Mouse (Mus musculus): ENCODE measurements around the gene Nsl1. TPM values are rescaled to one million over a fixed set of nuclear protein-coding genes. Genes with fewer than 3 reads are reported as not detected.
"Not testable (repeated sequence)": the region's sequence is repeated elsewhere in the genome, so short reads cannot be mapped to it uniquely, and the experiment has no call there.

Nsl1 gene
- total RNA-seq (2017), result 8.1 and 16.5 TPM in 2 replicates

- ATAC-seq (replicated peaks in 1 of 2; ENCODE audit: insufficient read depth in 1 of 2, low FRiP score in 2 of 2, low TSS enrichment in 1 of 2, low read depth in 1 of 2, poor library complexity in 2 of 2, severe bottlenecking in 2 of 2), result peak; percentile 97 to 98
Measured at GRCm38 (mm10) chr1:191062781-191063485, at the start of gene Nsl1, which contains the start of gene Tatdn3. Gene Nsl1 (plus strand): TSS chr1:191063012. Gene Tatdn3 (minus strand): TSS chr1:191062932.

DNA sequence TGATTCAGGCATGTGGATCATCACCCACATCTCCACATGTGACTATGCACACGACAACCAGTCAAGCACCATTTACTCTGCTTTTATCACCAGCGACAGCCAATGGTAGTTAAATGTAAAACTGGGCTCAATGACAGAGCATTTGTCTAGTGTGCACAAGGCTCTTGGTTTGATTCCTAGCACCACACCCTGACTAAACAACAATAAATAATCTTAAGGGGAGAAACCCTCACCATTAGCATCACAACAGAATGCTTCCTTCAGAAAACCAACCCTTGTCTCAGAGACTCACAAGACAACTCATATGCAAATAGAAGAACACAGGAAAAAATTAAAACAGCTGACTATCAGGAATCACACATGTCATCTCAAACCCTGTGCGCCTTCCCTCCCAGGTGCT is 48.5 kb upstream of the Nsl1 start:
- ATAC-seq (replicated peaks in 1 of 2; ENCODE audit: insufficient read depth in 1 of 2, low FRiP score in 2 of 2, low TSS enrichment in 1 of 2, low read depth in 1 of 2, poor library complexity in 2 of 2, severe bottlenecking in 2 of 2), result no peak

- ATAC-seq (replicated peaks in 1 of 2; ENCODE audit: insufficient read depth in 1 of 2, low FRiP score in 2 of 2, low TSS enrichment in 1 of 2, low read depth in 1 of 2, poor library complexity in 2 of 2, severe bottlenecking in 2 of 2), result no peak
Measured at GRCm38 (mm10) chr1:191019803-191020202, 43.0 kb upstream of the Nsl1 start.

DNA sequence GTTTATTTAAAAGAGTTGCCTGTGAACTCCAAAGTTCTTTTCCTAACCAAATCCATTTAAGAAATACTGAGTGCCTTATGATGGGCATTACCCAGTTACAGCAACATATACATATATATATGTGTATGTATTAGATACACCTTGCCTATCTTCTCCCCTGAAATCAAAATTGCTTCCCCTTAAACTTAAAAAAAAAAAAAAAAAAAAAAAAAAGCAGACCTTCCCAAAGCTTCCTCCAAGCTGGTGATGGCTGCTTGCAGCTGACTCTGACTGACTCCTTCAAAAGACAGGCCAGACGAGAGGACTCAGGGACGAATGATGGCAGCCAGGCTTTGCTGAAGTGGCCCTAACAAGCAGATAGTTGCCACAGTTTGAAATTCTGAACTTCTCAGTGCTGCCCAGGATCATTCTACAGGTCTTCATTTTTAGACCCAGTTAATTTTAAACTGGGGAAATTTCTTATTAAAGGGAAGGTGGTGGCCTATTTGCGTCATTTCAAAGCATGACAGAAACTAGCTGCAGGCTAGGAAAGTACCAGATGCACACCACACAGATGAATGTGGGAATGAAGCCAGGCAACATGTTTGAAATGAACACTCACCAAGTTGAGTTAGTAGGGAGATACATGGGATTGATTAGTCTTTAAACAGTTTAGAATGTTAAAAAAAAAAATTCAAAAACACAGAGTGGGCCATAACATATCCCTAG is 42.4 kb upstream of the Nsl1 start:
- no peak for ATAC-seq (replicated peaks in 1 of 2; ENCODE audit: insufficient read depth in 1 of 2, low FRiP score in 2 of 2, low TSS enrichment in 1 of 2, low read depth in 1 of 2, poor library complexity in 2 of 2, severe bottlenecking in 2 of 2)

GRCm38 (mm10) chr1:191021016-191021415 is 41.8 kb upstream of the Nsl1 start:
- no peak for ATAC-seq (replicated peaks in 1 of 2; ENCODE audit: insufficient read depth in 1 of 2, low FRiP score in 2 of 2, low TSS enrichment in 1 of 2, low read depth in 1 of 2, poor library complexity in 2 of 2, severe bottlenecking in 2 of 2)

- ATAC-seq (replicated peaks in 1 of 2; ENCODE audit: insufficient read depth in 1 of 2, low FRiP score in 2 of 2, low TSS enrichment in 1 of 2, low read depth in 1 of 2, poor library complexity in 2 of 2, severe bottlenecking in 2 of 2), result no peak; a peak in 1 of 4 replicates
Measured at GRCm38 (mm10) chr1:191023140-191023539, 39.7 kb upstream of the Nsl1 start.

GRCm38 (mm10) chr1:191023806-191024205 is 39.0 kb upstream of the Nsl1 start:
- ATAC-seq (replicated peaks in 1 of 2; ENCODE audit: insufficient read depth in 1 of 2, low FRiP score in 2 of 2, low TSS enrichment in 1 of 2, low read depth in 1 of 2, poor library complexity in 2 of 2, severe bottlenecking in 2 of 2), result not testable (repeated sequence)

DNA sequence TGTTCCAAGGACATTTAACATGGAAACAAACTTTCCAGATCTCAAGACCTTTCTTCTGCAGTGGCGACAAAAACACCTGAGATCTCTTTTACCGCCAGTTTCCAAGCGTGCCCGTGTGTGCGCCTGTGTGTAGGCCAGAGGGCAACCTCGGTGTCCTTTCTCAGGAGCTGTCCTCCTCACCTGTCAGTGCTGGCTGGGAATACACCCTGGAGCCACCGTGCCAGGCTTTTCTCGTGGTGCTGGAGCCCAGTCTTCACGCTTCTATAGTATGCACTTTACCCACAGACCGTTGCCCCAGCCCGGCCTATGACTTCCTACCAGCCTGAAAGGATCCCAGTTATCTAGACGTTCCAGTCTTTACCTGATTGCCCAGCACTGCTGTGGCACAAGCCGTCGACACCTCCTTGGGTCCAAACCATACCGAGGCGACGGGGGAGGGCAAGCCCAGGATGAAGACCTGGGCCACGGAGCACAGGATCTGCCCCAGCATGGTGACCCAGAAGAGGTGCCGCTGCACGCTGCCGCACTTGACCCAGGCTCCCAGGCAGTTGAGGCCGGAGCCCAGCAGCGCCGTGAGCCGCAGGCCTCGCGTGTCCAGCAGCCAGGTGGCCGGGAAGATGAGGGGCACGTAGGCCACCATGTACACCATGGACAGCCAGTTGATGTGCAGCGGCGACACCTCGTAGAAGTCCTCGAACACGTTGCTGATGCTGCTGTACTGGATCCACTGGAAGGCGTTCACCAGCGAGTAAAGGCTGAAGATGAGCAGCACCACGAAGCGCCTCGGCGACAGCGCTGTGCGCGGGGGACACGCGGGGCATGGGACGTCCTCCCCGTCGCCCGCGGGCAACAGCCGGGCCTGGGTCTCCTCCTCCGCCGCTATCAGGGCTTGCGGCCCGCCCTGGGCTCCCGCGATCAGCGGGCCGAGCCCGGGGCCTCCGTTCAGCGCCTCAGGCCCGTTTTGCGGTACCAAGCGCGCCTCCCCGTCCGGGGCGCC is 37.5 kb upstream of the Nsl1 start:
- no peak; a peak in 1 of 4 replicates for ATAC-seq (replicated peaks in 1 of 2; ENCODE audit: insufficient read depth in 1 of 2, low FRiP score in 2 of 2, low TSS enrichment in 1 of 2, low read depth in 1 of 2, poor library complexity in 2 of 2, severe bottlenecking in 2 of 2)

DNA sequence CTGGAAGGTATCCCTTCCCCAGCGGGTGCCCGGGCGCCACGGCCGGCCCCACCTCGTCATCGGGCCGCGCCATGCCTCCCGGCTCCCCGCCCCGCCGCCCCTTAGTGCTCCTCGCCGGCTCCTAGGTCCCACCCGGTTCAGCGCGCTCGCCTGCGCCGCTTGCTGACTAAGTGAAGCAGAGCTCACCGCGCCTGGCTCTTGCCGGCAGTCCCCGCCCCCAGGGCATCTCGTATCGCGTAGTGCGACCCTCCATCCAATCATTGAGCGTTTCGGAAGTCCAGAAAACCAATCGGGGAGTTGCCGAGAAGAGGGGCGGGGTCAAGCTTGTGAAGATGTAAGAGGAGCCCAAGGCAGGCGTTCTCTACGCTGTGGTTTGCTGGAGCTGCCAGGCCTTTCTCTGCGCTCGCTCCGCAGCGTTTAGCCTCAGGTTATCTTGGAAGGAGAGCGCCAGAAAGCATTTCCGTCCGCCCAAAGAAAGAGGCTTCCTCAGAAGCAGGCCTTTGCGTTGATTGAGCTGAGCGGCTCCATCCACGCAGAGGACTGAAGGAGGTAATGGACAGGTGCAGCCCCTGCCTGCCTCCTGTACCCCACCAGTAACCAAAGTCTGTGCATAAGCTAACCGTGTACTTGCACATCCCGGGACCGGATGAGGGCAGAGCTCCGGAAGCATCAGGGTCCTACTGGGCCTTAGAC is 36.6 kb upstream of the Nsl1 start, which contains the start of gene Flvcr1:
Flvcr1 (minus strand) TSS at position 138 of the 693 bp plus-strand sequence.
- peak; percentile 97 to 99 for ATAC-seq (replicated peaks in 1 of 2; ENCODE audit: insufficient read depth in 1 of 2, low FRiP score in 2 of 2, low TSS enrichment in 1 of 2, low read depth in 1 of 2, poor library complexity in 2 of 2, severe bottlenecking in 2 of 2)

- ATAC-seq (replicated peaks in 1 of 2; ENCODE audit: insufficient read depth in 1 of 2, low FRiP score in 2 of 2, low TSS enrichment in 1 of 2, low read depth in 1 of 2, poor library complexity in 2 of 2, severe bottlenecking in 2 of 2), result no peak
Measured at GRCm38 (mm10) chr1:191030182-191030581, 32.6 kb upstream of the Nsl1 start.

DNA sequence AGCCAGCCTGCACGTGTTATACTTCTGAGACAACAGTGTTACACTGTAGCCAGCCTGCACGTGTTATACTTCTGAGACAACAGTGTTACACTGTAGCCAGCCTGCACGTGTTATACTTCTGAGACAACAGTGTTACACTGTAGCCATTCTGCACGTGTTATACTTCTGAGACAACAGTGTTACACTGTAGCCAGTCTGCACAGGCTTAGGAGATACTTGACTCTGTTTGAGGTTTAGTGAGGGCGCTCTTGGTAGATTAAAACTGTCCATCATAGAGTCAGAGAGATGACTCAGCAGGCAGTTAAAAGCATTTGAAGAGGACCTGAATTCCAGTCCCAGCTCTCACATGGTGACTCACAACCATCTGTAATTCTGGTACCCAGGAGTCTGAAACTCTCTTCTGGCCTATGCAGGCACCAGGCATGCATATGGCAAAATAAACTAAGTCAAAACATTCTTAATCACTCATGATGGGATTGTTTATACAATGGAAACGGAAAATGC is 31.8 kb upstream of the Nsl1 start:
- not testable (repeated sequence) for ATAC-seq (replicated peaks in 1 of 2; ENCODE audit: insufficient read depth in 1 of 2, low FRiP score in 2 of 2, low TSS enrichment in 1 of 2, low read depth in 1 of 2, poor library complexity in 2 of 2, severe bottlenecking in 2 of 2)

DNA sequence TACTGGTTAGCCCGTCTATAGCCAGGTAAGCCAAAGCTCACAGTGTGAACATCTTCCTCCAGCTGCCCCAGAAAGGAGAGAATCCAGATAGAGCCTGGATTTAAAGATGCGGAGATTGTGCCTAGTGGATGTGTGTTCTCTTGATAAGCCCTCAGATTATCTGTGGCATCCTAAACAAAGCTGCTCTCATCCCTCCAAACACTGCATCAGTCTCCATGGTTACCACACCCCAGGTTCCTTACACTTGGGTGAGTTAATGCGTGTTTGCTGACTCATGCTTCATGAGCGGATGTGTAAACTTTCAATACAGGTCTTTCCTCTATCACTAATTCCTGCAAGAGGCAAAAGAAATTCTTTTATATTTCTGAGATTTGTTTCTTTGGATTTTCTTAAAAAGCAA is 27.2 kb upstream of the Nsl1 start:
- no peak for ATAC-seq (replicated peaks in 1 of 2; ENCODE audit: insufficient read depth in 1 of 2, low FRiP score in 2 of 2, low TSS enrichment in 1 of 2, low read depth in 1 of 2, poor library complexity in 2 of 2, severe bottlenecking in 2 of 2)

GRCm38 (mm10) chr1:191036554-191037334 is 26.1 kb upstream of the Nsl1 start, which contains the start of gene Spata45:
Gene Spata45 (plus strand): TSS chr1:191036639.
- no peak for ATAC-seq (replicated peaks in 1 of 2; ENCODE audit: insufficient read depth in 1 of 2, low FRiP score in 2 of 2, low TSS enrichment in 1 of 2, low read depth in 1 of 2, poor library complexity in 2 of 2, severe bottlenecking in 2 of 2)

DNA sequence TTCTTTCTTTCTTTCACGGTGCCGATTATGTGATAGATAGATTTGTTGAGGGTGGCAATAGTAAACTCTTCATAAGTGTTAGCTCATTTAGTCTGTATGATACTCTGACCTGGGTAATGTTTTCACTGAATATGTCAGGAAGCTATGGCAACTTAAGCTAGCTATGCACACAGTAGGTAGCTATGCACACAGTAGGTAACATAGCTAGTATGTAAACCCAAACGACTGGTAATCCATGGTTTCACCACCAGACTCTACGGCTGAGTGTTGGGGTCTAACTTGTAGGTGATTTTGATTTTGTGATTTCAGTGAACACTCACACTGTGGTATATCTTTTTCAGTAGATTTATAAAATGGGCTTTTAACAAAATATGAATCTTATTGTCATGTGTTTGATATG is 24.8 kb upstream of the Nsl1 start:
- no peak for ATAC-seq (replicated peaks in 1 of 2; ENCODE audit: insufficient read depth in 1 of 2, low FRiP score in 2 of 2, low TSS enrichment in 1 of 2, low read depth in 1 of 2, poor library complexity in 2 of 2, severe bottlenecking in 2 of 2)

- ATAC-seq (replicated peaks in 1 of 2; ENCODE audit: insufficient read depth in 1 of 2, low FRiP score in 2 of 2, low TSS enrichment in 1 of 2, low read depth in 1 of 2, poor library complexity in 2 of 2, severe bottlenecking in 2 of 2), result peak; percentile 7 to 21; a peak in 1 of 4 replicates
Measured at GRCm38 (mm10) chr1:191041352-191041751, 21.5 kb upstream of the Nsl1 start.

DNA sequence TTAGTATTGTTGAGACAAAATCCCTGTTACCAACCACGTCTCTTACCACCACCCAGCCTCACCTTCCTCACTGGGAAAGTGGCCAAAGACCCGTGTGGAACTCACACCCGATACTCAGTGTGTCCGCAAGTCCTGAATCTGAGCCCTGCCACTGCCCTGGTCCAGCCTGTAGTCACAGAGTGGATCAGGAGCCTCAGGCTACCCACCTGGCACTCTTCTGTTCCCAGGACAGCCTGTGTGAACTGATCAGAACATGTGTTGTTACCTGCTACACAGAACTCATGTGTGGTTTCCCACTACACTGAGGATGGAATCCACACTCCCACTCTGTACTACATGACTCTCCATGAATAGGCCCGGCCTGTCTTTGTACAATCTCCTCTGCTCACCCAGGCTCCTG is 20.7 kb upstream of the Nsl1 start:
- ATAC-seq (replicated peaks in 1 of 2; ENCODE audit: insufficient read depth in 1 of 2, low FRiP score in 2 of 2, low TSS enrichment in 1 of 2, low read depth in 1 of 2, poor library complexity in 2 of 2, severe bottlenecking in 2 of 2), result no peak
